Mouse (Mus musculus) MEL (cell line): ENCODE results near the gene Gls.

Experiments used
- CTCF ChIP-seq, 3 experiments: IDR thresholded peaks in 2 of 3; conservative IDR thresholded peaks in 1 of 3; 2 replicates each; pipeline ENCODE4 v1.5.1; 2011 to 2012; ENCODE audit warnings: low read length in 3 of 3, low read depth in 2 of 3, mild to moderate bottlenecking in 2 of 3, improper control_type of control experiment in 1 of 3, inconsistent platforms in 1 of 3, mixed read lengths in 1 of 3, moderate library complexity in 1 of 3; ENCODE audit not compliant: control insufficient read depth in 1 of 3, insufficient read depth in 1 of 3, poor library complexity in 1 of 3, severe bottlenecking in 1 of 3
- E2F4 ChIP-seq: IDR thresholded peaks from 2 replicates; pipeline ENCODE4 v1.6.1; 2011; ENCODE audit warnings: low read depth, low read length, improper control_type of control experiment, borderline replicate concordance
- JUND ChIP-seq: IDR thresholded peaks from 2 replicates; pipeline ENCODE4 v1.6.1; 2011; ENCODE audit warnings: low read depth, mild to moderate bottlenecking, improper control_type of control experiment, low read length
- MEF2A ChIP-seq: IDR thresholded peaks from 2 replicates; pipeline ENCODE4 v1.6.1; 2014; ENCODE audit warnings: low read depth, mild to moderate bottlenecking, inconsistent platforms, low read length, improper control_type of control experiment; ENCODE audit not compliant: poor library complexity, insufficient replicate concordance, severe bottlenecking; ENCODE audit errors: extremely low read depth
- POLR2A ChIP-seq, 2 experiments: IDR thresholded peaks; 2 replicates each; pipeline ENCODE4 v1.6.1; 2011 to 2012; ENCODE audit warnings: low read length in 2 of 2, mild to moderate bottlenecking in 2 of 2, control low read depth in 1 of 2, improper control_type of control experiment in 1 of 2, low read depth in 1 of 2, moderate library complexity in 1 of 2; ENCODE audit not compliant: control insufficient read depth in 1 of 2, insufficient read depth in 1 of 2, poor library complexity in 1 of 2
- RAD21 ChIP-seq: IDR thresholded peaks from 2 replicates; pipeline ENCODE4 v1.6.1; 2011; ENCODE audit warnings: mild to moderate bottlenecking, low read depth, low read length, improper control_type of control experiment
- TAL1 ChIP-seq: IDR thresholded peaks from 2 replicates; pipeline ENCODE4 v1.6.1; 2012; ENCODE audit warnings: mild to moderate bottlenecking, inconsistent platforms, low read length, moderate library complexity, mixed read lengths
- ZKSCAN1 ChIP-seq: IDR thresholded peaks from 2 replicates; pipeline ENCODE4 v1.6.1; 2012; ENCODE audit warnings: low read depth, mild to moderate bottlenecking, inconsistent platforms, low read length, improper control_type of control experiment, moderate library complexity
- ZNF384 ChIP-seq: IDR thresholded peaks from 2 replicates; pipeline ENCODE4 v1.6.1; 2012; ENCODE audit warnings: low read depth, mild to moderate bottlenecking, inconsistent platforms, low read length, improper control_type of control experiment

DNA sequence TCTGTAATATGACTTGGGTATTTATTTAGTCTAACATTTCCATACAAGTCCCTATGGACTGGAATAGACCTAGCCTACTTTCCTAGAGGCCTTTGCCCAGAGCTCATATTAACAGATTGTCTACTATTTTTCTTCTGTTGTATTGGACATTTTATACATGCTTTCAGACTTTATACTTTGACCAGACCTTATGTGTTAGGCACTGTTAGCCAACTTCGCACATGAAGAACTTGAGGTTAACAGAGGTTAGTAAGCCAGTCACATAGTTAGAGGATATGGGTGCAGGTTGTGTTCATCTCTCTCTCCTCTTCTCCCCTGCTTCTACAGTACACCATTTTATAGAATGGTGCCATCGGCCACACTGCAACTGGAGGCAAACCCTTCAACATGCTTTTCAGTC is 75.0 kb downstream of the Gls start:
- TF ChIP-seq CTCF (IDR thresholded peaks at IDR 0.05 in 2 of 3, conservative IDR thresholded peaks at IDR 0.05 in 1 of 3; ENCODE audit: control insufficient read depth in 1 of 3, insufficient read depth in 1 of 3, low read depth in 2 of 3, low read length in 3 of 3, poor library complexity in 1 of 3, severe bottlenecking in 1 of 3) (no peak), TAL1 (no peak), POLR2A (IDR thresholded peaks at IDR 0.05; ENCODE audit: control insufficient read depth in 1 of 2, insufficient read depth in 1 of 2, low read depth in 1 of 2, low read length in 2 of 2, poor library complexity in 1 of 2) (no peak), RAD21 (no peak), ZKSCAN1 (no peak), ZNF384 (no peak), E2F4 (no peak), JUND (no peak), MEF2A (no peak)
